Mouse (Mus musculus): ENCODE measurements around the gene Ablim1.

Gene Ablim1

DNA sequence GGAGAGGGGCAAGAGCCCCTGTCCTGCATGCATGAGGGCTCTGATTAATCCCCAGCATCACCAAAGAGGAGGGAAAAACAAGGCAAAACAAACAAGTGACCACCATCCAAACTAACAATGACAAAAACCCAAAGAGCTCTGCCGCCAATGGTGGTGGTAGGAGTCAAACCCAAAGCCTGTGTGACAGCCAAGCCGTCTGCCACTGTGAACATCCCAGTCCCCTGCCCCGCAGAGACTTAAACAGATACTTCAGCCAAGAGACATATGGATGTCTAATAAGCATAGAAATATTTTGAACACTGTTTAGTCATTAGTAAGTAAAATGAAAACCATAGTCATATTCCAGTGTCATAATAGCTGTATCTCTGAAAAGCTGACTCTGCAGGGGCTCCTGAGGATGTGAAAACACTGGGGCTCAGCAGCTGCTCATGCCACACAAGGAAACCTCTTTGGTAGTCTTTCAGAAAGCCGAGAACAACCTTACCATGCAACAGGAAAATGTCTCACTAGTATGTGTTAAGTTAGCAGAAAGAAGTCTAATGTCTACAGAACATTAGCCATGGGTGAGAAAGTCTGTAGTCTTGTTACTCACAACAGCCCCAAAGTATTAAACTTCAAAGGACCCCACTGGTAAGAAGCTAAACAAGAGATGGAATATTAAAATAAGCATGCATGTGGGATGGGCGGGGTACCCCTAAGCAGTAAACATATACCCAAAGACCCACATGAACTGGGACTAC lies 221.6 kb downstream of the Ablim1 start:
- DNase-seq, result no peak

DNA sequence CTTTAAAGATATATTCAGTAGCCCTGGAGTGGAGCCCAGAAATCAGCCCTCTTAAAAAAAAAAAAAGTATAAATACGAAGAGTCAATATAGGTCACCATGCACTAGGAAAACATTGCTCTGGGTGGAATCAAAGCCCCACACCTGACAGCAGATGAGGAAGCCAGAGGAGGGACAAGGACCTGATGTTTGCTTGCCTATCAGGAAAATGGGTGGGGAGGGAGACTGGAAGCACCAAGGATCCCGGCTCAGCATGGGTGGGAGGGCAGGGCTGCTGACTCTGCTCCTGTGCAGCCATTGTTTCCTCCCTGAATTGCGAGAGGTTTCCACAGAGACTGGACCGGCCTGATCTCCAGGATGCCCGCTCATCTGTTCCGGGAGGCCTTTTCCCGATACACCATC lies 223.4 kb downstream of the Ablim1 start:
- no peak for DNase-seq

DNA sequence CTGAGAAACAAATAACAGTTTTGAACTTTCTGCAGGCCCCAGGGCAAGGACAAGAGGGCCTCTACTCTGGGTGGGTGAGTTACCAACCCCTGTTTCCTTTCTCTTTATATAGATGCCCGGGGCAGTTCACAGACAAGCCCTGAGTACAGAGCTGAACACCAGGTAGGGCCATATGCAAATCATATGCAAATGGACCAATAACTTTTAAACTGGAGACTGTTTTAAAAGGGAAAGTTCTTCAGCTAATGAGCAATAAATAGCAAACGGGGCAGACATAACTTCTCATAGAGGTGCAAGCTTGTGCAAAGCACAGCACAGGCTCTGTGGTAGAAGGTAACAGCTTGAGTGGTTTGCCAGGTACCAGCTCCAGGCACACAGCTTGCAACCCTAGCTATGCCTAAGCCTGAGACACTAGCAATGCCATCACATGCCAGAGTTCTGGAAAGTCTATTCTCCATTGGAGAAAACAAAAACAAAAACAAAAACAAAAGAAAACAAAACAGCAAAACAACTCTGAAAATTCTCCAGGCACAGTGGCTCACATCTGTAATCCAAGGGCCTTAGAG lies 225.8 kb downstream of the Ablim1 start:
- no peak for DNase-seq

DNA sequence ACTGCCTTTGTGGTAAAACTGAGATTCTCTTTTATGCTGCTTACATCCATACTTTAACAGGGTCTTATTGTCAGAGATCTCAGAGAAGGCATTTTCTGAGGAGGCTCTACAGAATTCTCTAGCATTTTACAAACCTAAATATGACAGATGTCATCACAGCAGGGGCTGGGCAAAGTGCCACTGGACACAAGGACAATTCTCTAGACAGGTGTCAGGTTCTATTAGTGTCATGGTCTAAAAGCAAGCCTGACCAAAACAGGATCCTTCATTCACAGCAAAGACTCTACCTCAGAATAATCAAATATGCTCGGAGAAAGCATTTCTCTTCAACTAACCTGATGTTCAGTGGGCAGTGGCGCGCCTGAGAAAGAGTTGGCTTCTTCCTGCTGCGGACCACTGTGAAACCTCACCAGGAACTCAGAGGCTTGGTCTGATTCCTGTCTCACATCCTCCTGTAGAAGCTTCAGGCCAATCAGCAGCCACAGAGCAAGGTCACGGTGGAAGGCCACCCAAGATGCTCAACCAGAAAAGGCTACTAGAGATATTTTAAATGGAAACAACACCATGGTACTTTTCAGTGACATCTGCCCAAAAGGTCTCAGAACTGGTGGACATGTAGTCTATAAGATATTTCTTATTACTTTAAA lies 230.1 kb downstream of the Ablim1 start:
- DNase-seq, result no peak

GRCm38 (mm10) chr19:57083887-57084286 lies 230.8 kb downstream of the Ablim1 start:
- DNase-seq, result no peak

GRCm38 (mm10) chr19:57083183-57083555 lies 231.6 kb downstream of the Ablim1 start:
- no peak for DNase-seq

DNA sequence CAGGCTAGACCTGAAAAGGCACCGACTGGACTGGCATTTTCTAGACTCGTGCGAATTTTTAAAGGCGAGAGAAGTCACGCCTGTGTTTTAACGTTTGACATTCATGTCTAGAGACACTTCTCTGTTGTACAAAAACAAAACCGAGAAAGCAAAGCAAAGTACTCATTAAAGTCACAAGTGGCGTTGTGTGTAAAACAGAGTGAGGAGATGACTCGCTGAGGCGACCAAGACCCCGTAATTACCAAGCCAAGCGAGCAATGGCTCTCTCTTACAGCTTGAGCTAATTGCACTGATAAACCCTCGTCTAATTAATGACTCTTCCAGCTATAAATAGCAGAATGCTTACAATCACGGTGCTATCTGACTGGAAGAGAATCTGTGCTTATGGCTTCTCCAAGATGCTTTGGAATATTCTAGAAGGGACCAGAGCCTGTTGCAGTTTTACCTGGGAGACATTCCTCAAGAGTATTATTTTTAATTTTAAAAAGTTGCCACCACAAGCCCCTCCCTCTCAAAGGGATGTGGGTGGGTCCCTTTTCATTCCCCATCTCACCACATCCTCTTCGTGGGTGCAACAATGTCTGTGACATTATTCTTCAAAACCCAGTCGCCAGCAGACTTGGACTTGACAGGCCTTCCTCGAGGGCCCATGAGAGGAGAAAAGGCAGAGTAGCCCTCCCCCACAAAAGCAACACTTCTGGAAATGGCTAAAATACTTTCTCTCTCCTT lies 232.1 kb downstream of the Ablim1 start:
- DNase-seq, result no peak

DNA sequence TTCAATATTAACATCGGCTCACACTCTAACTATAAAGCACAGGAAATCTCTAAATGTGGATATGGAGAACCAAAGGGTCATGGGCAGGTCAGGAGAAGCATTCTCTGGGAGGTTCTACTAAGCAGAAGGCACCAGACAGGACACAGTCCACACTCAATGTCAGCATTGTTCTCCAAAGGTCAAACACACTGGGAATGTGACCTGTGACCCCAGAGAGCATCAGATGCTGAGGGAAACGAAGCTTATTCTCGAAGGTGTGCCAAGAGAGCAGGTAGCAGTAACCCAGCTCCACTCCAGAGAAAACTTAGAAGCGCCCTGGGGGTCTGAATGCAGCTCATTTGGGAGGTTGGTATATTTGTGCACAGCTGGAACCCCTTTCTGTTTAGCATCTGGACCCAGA lies 233.2 kb downstream of the Ablim1 start:
- no peak for DNase-seq

DNA sequence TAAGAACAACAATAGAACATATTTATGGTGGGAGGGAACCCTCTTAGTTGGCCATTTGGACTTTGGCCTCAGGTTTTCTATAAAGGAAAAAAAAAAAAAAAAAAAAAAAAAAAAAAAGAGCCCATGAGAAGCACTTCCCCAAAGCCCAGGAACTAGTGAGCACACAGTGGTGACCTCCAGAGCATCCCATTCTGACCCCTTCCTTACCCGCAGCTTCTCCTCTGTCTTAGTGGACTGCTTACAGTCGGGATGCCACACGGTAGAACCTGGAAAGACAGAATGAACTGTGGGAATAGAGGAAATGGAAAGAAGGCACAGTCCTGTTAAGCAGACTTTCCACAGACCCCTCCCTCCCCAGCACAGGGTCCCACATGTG lies 235.1 kb downstream of the Ablim1 start:
- DNase-seq, result no peak

GRCm38 (mm10) chr19:57078867-57079605 lies 235.7 kb downstream of the Ablim1 start:
- DNase-seq, result peak; percentile 42

DNA sequence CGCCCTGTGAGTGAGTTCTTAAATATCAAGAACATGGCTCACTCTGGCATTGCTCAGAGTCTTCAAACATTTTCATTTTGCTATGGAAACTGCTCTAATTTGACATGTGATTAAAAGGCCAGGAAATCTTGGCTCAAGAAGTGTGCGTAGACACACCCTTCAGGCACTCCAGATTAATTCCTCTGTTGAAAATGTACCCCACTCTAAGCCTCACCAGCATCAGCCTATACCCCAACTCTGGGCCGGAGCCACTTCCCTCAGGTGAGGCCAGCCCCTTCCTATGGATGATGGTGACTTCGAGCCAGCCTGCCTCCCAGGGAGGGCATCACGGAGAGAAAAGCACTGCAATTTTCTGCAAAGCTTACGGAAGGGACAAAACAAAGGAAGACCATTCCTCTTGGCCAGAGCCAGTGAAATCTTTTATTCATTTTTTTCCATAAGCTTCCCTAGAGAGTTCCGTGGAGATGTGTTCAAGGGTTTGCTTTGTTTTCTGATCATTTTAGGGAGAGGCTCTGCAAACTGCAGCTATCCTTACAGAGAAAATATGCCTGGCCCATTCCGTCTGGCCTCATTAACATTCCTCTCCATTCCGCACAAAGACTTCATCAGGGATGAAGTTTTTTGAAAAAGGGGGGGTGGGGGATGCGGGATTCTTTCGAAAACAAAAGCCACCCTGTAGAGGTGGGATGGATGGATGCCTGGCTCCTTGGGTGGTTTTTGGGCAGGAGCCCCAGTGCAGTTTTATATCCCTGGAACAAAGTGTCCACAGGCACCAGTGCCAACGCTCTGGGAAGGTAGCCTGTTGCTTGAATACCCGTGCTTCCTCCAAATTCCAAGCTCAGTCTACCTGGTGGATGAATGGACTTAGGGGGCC lies 236.7 kb downstream of the Ablim1 start:
- no peak for DNase-seq

GRCm38 (mm10) chr19:57073450-57073849 lies 241.3 kb downstream of the Ablim1 start:
- DNase-seq, result no peak

GRCm38 (mm10) chr19:57072756-57073155 lies 242.0 kb downstream of the Ablim1 start:
- no peak for DNase-seq

DNA sequence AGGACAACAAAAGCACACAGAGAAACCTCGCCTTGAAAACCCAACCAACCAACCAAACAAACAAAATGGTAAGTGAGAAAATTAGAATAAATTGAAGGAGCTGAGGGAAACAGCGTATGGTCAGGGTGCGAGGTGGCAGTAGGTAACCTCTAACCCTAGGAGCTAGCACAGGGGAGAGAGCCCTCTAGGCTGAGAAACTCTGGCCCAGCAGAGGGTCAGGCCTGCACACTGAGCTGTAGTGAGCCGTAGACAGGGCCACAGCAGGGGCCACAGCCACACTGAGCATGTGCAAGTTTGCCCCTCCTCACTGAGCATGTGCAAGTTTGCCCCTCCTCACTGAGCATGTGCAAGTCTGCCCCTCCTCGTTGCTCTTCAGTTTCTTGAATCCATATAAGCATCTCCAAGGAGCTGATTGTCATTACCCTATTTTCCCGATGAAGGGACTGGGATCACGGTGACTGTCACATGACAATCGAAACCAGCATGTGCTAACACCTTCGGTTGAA lies 247.6 kb downstream of the Ablim1 start:
- no peak for DNase-seq

GRCm38 (mm10) chr19:57066313-57066712 lies 248.4 kb downstream of the Ablim1 start:
- peak; percentile 34 for DNase-seq

DNA sequence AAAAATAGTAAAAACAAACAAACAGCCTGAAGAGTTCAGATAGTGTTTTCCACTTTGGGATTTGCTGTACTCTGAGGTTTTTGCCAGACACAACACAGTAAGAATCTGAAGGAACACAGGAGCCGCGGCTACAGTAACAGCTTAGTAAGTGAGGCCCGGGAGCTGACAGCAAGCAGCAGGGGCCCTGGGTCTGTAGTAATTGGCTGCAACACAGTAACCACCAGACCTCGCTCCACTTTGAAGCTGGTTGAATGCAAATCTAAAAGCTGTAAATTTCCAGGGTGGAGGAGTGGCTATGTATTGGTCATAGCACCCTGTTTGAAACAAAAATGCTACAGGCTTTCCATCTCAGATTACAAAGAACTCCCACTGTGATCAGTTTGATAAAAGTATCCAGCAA lies 252.0 kb downstream of the Ablim1 start:
- no peak for DNase-seq

- no peak for DNase-seq
These were observed 255.6 kb downstream of the Ablim1 start for GRCm38 (mm10) chr19:57059018-57059580.

DNA sequence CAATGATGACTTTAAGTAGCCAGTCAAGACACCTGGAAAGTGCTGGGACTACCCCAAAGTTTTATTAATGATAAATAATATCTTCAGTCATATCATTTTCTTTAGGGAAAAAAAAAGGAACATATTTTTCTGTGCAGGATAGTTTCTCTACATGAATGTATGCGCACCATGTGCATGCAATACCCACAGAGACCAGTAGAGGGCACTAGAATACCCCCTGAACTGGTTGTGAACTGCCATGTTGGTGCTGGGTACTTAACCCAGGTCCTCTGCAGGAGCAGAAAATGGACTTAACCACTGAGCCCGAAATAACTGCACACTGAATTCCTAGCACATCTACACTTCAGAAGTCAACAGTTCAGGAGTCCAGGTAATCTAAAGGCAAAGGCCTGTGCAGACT lies 257.2 kb downstream of the Ablim1 start:
- DNase-seq, result no peak

DNA sequence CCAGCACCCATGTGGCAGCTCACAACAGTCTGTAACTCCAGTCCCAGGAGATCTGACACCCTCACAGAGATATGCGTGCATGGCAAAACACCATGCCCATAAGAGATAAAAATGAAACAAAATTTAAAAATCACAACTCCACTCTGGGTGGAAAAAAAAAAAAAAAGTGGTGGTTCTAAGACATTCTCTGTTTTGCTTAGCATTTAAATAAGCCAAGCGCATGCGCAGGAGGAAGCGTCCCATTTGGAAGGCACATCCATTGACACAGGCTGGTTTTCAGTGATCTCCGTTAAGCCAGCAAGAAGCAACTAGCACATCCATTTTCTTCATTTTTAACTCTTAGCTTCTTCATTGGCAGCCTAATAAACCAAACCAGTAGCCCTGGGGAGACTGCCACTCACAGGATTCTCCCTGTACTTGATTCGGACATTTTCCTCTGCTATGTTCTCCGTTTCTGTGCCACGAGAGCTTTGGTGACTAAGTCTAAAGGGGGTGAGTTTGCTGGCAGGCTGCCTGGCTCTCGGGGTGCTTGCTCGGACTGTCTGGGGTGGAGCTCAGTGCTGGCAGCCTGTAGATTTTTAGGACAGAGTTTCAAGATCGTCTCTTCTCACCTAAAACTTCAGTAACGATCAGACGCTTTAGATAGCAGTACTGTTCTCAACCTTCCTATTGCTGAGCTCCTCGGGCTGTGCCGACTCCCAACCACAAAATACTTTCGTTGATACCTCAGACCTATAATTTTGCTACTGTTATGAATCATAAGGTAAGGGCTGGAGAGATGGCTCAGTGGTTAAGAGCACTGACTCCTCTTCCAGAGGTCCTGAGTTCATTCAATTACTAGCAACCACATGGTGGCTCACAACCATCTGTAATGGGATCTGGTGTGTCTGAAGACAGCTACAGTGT lies 259.3 kb downstream of the Ablim1 start:
- no peak for DNase-seq

- no peak for DNase-seq
These were observed 261.8 kb downstream of the Ablim1 start for GRCm38 (mm10) chr19:57052959-57053358.

Measured in layer of hippocampus, adult 9-11 months (tissue).